Mouse (Mus musculus): Measurements from ENCODE around the gene Creld2. TPM values are rescaled to one million over a fixed set of nuclear protein-coding genes. Genes with fewer than 3 reads are reported as not detected.

Gene Creld2
- polyA plus RNA-seq, 1 experiment from 2014 or later = 62.4 TPM

DNA sequence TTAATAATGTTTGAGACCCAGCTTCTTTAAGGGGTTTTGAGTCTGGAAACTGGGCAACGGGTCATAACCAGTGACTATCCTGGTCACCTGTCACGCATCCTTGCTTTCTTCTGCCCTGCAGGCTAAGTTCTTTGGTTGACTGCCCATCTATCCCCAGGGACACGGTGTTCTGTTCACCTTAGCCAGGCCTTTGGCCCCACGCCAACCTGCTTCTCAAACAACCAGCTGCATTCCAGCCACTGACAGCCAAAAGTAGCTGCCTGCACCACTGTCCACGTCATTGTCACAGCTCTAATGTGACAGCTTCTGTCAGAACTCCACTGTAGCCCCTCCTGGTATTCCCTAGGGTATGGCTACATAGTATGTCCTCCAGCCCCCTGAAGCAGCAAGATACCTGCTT lies 12.0 kb downstream of the Creld2 start:
- Histone ChIP-seq H3K27me3 (no peaks in the 10 kb centered on the region), H3K27ac (replicated peaks) (no peak overlapping the region), H3K9me3 (no peaks in the 10 kb centered on the region), H3K9ac (no peak overlapping the region), H3K4me1 (replicated peaks) (no peaks in the 10 kb centered on the region; the same call in 1 of the 2 replicates), H3K4me2 (no peak overlapping the region), H3K4me3 (no peak overlapping the region), H3K36me3 (peaks cover 7% of the 10 kb centered on the region)
- no peak for ATAC-seq (ENCODE audit: low read depth)
- 72% methylated on average over 5 of the region's 5 CpGs for WGBS

DNA sequence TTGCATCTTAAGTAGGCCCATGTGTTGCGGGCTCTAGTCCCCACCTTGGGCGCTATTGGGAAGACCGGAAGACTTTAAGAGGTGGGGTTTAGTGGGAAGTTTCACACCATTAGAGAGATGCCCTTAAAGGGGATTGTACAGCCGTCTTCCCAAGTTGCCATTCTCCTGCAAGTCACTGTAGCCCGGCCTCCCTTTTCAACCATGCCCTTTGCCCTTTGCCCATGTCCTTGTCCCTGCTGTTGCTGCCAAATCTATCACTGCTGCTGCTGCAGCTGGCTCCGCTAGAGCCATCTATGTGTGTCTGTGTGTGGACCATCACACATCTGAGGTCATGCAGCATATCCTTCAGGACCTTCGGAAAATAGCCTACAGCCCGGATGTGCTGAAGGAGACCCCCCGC lies 13.1 kb downstream of the Creld2 start:
- WGBS = 80% methylated on average over 9 of the region's 9 CpGs
- Histone ChIP-seq H3K9ac (no peak overlapping the region), H3K27ac (replicated peaks) (no peak overlapping the region), H3K4me2 (no peak overlapping the region), H3K9me3 (no peaks in the 10 kb centered on the region), H3K4me1 (replicated peaks) (peaks cover 6% of the 10 kb centered on the region), H3K4me3 (no peak overlapping the region), H3K27me3 (no peaks in the 10 kb centered on the region), H3K36me3 (no peaks in the 10 kb centered on the region)
- no peak for ATAC-seq (ENCODE audit: low read depth)

DNA sequence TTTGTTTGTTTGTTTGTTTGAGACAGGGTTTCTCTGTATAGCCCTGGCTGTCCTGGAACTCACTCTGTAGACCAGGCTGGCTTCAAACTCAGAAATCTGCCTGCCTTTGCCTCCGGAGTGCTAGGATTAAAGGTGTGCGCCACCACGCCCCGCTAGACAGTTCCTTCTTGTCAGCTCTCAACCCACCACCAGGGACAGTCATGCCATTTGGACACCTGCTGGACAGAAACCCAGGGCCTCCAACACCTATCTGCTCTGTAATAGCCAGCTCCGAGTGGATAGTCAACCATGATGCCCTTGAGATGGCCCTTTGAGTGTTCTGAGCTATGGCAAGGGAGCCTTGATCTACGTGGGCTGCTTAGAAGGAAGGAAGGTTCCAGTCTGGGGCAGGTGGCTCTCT lies 16.6 kb downstream of the Creld2 start:
- H3K4me1 ChIP-seq (replicated peaks) = peaks cover 27% of the 10 kb centered on the region
- H3K36me3 ChIP-seq = no peaks in the 10 kb centered on the region
- no peaks in the 10 kb centered on the region for H3K27me3 ChIP-seq
- no peak overlapping the region for H3K9ac ChIP-seq
- H3K4me3 ChIP-seq = no peak overlapping the region
- H3K9me3 ChIP-seq = no peaks in the 10 kb centered on the region
- no peak overlapping the region for H3K4me2 ChIP-seq
- ATAC-seq (ENCODE audit: low read depth) = no peak
- H3K27ac ChIP-seq (replicated peaks) = no peak overlapping the region
- 86% methylated on average over 6 of the region's 6 CpGs for WGBS

GRCm38 (mm10) chr15:88836571-88836970 lies 17.1 kb downstream of the Creld2 start:
- Histone ChIP-seq H3K36me3 (no peaks in the 10 kb centered on the region), H3K4me2 (peak overlapping the region; percentile 72), H3K27me3 (no peaks in the 10 kb centered on the region), H3K9ac (0 out of 2 replicates have a peak overlapping the region, but pooled peaks have one; percentile 73), H3K4me3 (peak overlapping the region; percentile 45), H3K27ac (replicated peaks) (no peak overlapping the region), H3K4me1 (replicated peaks) (peaks cover 27% of the 10 kb centered on the region), H3K9me3 (no peaks in the 10 kb centered on the region)
- no peak for ATAC-seq (ENCODE audit: low read depth)
- 77% methylated on average over 5 of the region's 5 CpGs for WGBS

DNA sequence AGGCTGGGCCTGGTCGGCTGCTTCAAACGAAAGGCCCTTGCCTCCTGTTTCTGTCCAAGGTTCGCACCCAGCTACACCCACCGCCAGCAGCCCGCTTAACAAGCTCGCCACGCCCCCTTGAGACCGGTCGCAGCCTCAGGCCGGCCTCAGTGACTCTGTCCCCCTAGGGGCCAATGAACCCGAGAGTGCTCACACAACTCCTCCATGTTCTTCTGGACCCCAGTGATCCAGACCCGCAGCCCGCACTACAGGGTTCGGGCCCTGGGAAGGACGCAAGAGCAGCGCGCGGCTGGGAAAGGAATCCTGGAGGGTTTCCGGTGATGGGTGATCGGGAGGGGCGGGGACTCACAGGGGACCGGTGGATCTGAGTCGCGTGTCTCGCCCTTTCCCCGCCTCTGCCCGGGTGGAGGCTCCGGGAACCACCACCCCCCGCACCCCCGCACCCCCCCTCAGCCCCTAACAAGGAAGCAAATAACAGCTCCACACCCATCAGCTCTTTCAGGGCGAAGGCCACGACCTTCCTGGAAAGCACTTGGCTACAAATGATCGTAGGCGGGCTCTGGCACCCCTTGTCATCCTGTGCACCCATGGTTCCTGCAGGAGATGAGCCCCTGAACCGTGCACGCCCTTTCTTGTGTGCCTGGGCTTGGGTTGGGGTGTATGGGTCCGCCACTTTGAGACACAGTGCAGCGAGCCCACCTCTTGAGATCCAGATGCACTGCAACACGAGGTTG lies 17.9 kb downstream of the Creld2 start:
- no peaks in the 10 kb centered on the region for H3K9me3 ChIP-seq
- H3K27me3 ChIP-seq = no peaks in the 10 kb centered on the region
- H3K4me1 ChIP-seq (replicated peaks) = peaks cover 27% of the 10 kb centered on the region
- 1% methylated on average over 38 of the region's 39 CpGs for WGBS
- peak overlapping the region; percentile 59 for H3K27ac ChIP-seq (replicated peaks)
- peak overlapping the region; percentile 72 for H3K4me2 ChIP-seq
- peak overlapping the region; percentile 73 for H3K9ac ChIP-seq
- peak overlapping the region; percentile 45 for H3K4me3 ChIP-seq
- H3K36me3 ChIP-seq = no peaks in the 10 kb centered on the region
- ATAC-seq (ENCODE audit: low read depth) = peak; percentile 51; the same call in 1 of the 2 replicates

GRCm38 (mm10) chr15:88837977-88838376 lies 18.5 kb downstream of the Creld2 start:
- ATAC-seq (ENCODE audit: low read depth) = no peak
- Histone ChIP-seq H3K4me2 (peak overlapping the region; percentile 72), H3K27me3 (no peaks in the 10 kb centered on the region), H3K4me3 (peak overlapping the region; percentile 45), H3K27ac (replicated peaks) (no peak overlapping the region; the same call in 1 of the 2 replicates), H3K9ac (peak overlapping the region; percentile 73), H3K4me1 (replicated peaks) (peaks cover 27% of the 10 kb centered on the region), H3K36me3 (no peaks in the 10 kb centered on the region), H3K9me3 (no peaks in the 10 kb centered on the region)
- 1% methylated on average over 11 of the region's 11 CpGs for WGBS

DNA sequence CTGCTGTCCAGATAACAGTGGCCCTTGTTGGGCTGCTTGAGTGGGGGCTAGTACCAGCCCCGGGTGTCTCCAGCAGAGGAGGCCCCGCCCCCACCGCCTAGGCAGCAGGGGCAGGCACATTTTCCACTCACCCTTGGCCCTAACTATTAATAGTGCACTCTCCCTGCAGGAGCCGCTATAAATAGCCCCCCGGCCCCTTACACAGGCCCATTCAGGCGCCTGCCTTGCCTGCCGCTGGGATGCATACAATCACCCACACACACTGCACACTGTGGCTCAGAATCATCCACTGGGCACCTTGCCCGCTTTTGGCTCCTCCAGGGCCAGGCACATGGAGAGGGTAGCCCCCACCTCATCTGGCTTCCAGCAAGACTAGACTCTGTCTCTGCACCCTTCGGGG lies 19.8 kb downstream of the Creld2 start:
- Histone ChIP-seq H3K4me1 (replicated peaks) (peaks cover 27% of the 10 kb centered on the region), H3K9ac (peak overlapping the region; percentile 34; the same call in 1 of the 2 replicates), H3K36me3 (no peaks in the 10 kb centered on the region), H3K9me3 (no peaks in the 10 kb centered on the region), H3K27ac (replicated peaks) (peak overlapping the region; percentile 74), H3K4me3 (no peak overlapping the region), H3K4me2 (peak overlapping the region; percentile 9; the same call in 1 of the 2 replicates), H3K27me3 (no peaks in the 10 kb centered on the region)
- WGBS = 10% methylated on average over 9 of the region's 9 CpGs
- ATAC-seq (ENCODE audit: low read depth) = peak; percentile 74

- H3K4me1 ChIP-seq (replicated peaks) = peaks cover 27% of the 10 kb centered on the region
- WGBS = 67% methylated on average over 10 of the region's 10 CpGs
- ATAC-seq (ENCODE audit: low read depth) = no peak
- no peaks in the 10 kb centered on the region for H3K9me3 ChIP-seq
- H3K36me3 ChIP-seq = no peaks in the 10 kb centered on the region
- no peak overlapping the region for H3K4me2 ChIP-seq
- no peak overlapping the region for H3K4me3 ChIP-seq
- H3K27me3 ChIP-seq = no peaks in the 10 kb centered on the region
- H3K27ac ChIP-seq (replicated peaks) = peak overlapping the region; percentile 74
- H3K9ac ChIP-seq = no peak overlapping the region
Measured at GRCm38 (mm10) chr15:88840126-88840525, 20.7 kb downstream of the Creld2 start.

- no peak for ATAC-seq (ENCODE audit: low read depth)
- WGBS = 83% methylated on average over 2 of the region's 2 CpGs
- Histone ChIP-seq H3K9ac (no peak overlapping the region), H3K27ac (replicated peaks) (no peak overlapping the region), H3K4me3 (no peak overlapping the region), H3K27me3 (no peaks in the 10 kb centered on the region), H3K4me1 (replicated peaks) (peaks cover 27% of the 10 kb centered on the region), H3K4me2 (no peak overlapping the region), H3K9me3 (no peaks in the 10 kb centered on the region), H3K36me3 (no peaks in the 10 kb centered on the region)
Measured at GRCm38 (mm10) chr15:88841160-88841559, 21.7 kb downstream of the Creld2 start.

GRCm38 (mm10) chr15:88841580-88842299 lies 22.3 kb downstream of the Creld2 start:
- WGBS = 84% methylated on average over 3 of the region's 3 CpGs
- Histone ChIP-seq H3K4me3 (no peak overlapping the region), H3K4me1 (replicated peaks) (peaks cover 27% of the 10 kb centered on the region), H3K27me3 (no peaks in the 10 kb centered on the region; the same call in 1 of the 2 replicates), H3K4me2 (no peak overlapping the region), H3K9ac (no peak overlapping the region), H3K27ac (replicated peaks) (no peak overlapping the region), H3K36me3 (no peaks in the 10 kb centered on the region), H3K9me3 (no peaks in the 10 kb centered on the region)
- ATAC-seq (ENCODE audit: low read depth) = no peak

- H3K27me3 ChIP-seq = no peaks in the 10 kb centered on the region; the same call in 1 of the 2 replicates
- no peak for ATAC-seq (ENCODE audit: low read depth)
- 75% methylated on average over 3 of the region's 3 CpGs for WGBS
- peaks cover 24% of the 10 kb centered on the region for H3K4me1 ChIP-seq (replicated peaks)
- no peak overlapping the region for H3K9ac ChIP-seq
- H3K9me3 ChIP-seq = no peaks in the 10 kb centered on the region
- no peak overlapping the region for H3K27ac ChIP-seq (replicated peaks)
- no peaks in the 10 kb centered on the region for H3K36me3 ChIP-seq
- no peak overlapping the region for H3K4me3 ChIP-seq
- H3K4me2 ChIP-seq = no peak overlapping the region
Measured at GRCm38 (mm10) chr15:88842300-88842673, 22.8 kb downstream of the Creld2 start.

DNA sequence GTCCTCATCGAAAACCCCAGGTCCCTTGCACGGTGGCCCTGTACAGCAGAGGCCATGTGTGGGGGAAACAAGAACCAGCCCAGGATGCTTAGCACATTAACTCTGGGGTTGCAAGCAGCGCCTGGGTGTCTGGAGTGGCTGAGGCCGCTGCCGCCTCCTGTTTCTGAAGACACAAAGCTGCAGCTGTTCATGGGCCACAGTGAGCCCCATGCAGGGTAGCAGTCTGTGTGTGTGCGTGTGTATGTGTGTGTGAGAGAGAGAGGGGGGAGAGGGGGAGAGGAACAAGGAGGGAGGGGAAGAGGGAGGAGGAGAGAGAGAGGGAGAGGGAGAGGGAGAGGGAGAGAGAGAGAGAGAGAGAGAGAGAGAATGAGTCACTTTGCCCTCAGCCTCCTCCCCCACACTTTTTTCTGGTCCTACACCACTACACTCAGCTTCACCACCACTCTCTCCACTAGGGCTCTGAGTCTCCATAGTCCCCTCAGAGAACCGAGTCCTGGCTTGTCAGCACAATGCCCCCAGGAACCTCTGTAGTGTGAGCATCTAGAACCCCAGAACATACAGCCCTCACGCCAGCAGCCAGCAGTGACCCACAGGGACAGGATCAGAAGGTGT lies 24.1 kb downstream of the Creld2 start:
- no peak for ATAC-seq (ENCODE audit: low read depth)
- WGBS = 41% methylated on average over 8 of the region's 8 CpGs
- no peak overlapping the region for H3K4me3 ChIP-seq
- H3K4me2 ChIP-seq = no peak overlapping the region
- no peak overlapping the region for H3K9ac ChIP-seq
- H3K27me3 ChIP-seq = no peaks in the 10 kb centered on the region; the same call in 1 of the 2 replicates
- H3K36me3 ChIP-seq = no peaks in the 10 kb centered on the region
- 0 out of 2 replicates have a peak overlapping the region, but pooled peaks have one; percentile 29 for H3K27ac ChIP-seq (replicated peaks)
- H3K9me3 ChIP-seq = no peaks in the 10 kb centered on the region
- peaks cover 15% of the 10 kb centered on the region for H3K4me1 ChIP-seq (replicated peaks)

All from neural tube, embryonic 13.5 days (tissue).